Mouse (Mus musculus): ENCODE data around the gene Thap8.

Thap8 gene

GRCm38 (mm10) chr7:30315559-30316529 lies 36.0 kb downstream of the Thap8 start:
- DNase-seq (ENCODE audit: low spot score in 2 of 2), result no peak

GRCm38 (mm10) chr7:30318142-30318541 lies 38.2 kb downstream of the Thap8 start:
- no peak for DNase-seq (ENCODE audit: low spot score in 2 of 2)

GRCm38 (mm10) chr7:30320946-30321345 lies 41.1 kb downstream of the Thap8 start:
- DNase-seq (ENCODE audit: low spot score in 2 of 2), result no peak

GRCm38 (mm10) chr7:30321539-30322284 lies 41.8 kb downstream of the Thap8 start, which contains the start of gene E130208F15Rik:
Gene E130208F15Rik, plus strand, starts transcription at chr7:30321740.
- DNase-seq (ENCODE audit: low spot score in 2 of 2), result peak; percentile 45 to 60

GRCm38 (mm10) chr7:30322285-30322667 lies 42.4 kb downstream of the Thap8 start:
- peak; percentile 91 to 97 for DNase-seq (ENCODE audit: low spot score in 2 of 2)

GRCm38 (mm10) chr7:30322865-30323264 lies 43.0 kb downstream of the Thap8 start:
- DNase-seq (ENCODE audit: low spot score in 2 of 2), result no peak

- no peak for DNase-seq (ENCODE audit: low spot score in 2 of 2)
Observed at GRCm38 (mm10) chr7:30323795-30324194, 43.9 kb downstream of the Thap8 start, which contains the start of gene Sdhaf1. Gene Sdhaf1, minus strand, starts transcription at chr7:30323895.

GRCm38 (mm10) chr7:30324300-30324944 lies 44.5 kb downstream of the Thap8 start:
- no peak for DNase-seq (ENCODE audit: low spot score in 2 of 2)

- DNase-seq (ENCODE audit: low spot score in 2 of 2), result no peak
Observed at GRCm38 (mm10) chr7:30325364-30325763, 45.5 kb downstream of the Thap8 start.

- no peak for DNase-seq (ENCODE audit: low spot score in 2 of 2)
Observed at GRCm38 (mm10) chr7:30326427-30326826, 46.5 kb downstream of the Thap8 start.

GRCm38 (mm10) chr7:30327140-30327539 lies 47.2 kb downstream of the Thap8 start:
- no peak for DNase-seq (ENCODE audit: low spot score in 2 of 2)

- no peak for DNase-seq (ENCODE audit: low spot score in 2 of 2)
Observed at GRCm38 (mm10) chr7:30328379-30328778, 48.5 kb downstream of the Thap8 start.

GRCm38 (mm10) chr7:30331887-30332286 lies 52.0 kb downstream of the Thap8 start:
- no peak for DNase-seq (ENCODE audit: low spot score in 2 of 2)

- no peak for DNase-seq (ENCODE audit: low spot score in 2 of 2)
Observed at GRCm38 (mm10) chr7:30332622-30333259, 52.8 kb downstream of the Thap8 start.

GRCm38 (mm10) chr7:30333436-30333835 lies 53.5 kb downstream of the Thap8 start:
- DNase-seq (ENCODE audit: low spot score in 2 of 2), result no peak

GRCm38 (mm10) chr7:30334563-30334962 lies 54.7 kb downstream of the Thap8 start:
- no peak for DNase-seq (ENCODE audit: low spot score in 2 of 2)

- DNase-seq (ENCODE audit: low spot score in 2 of 2), result no peak
Observed at GRCm38 (mm10) chr7:30335688-30336087, 55.8 kb downstream of the Thap8 start.

- peak; percentile 53 to 56 for DNase-seq (ENCODE audit: low spot score in 2 of 2)
Observed at GRCm38 (mm10) chr7:30336384-30336783, 56.5 kb downstream of the Thap8 start.

GRCm38 (mm10) chr7:30339432-30340109 lies 59.7 kb downstream of the Thap8 start:
- DNase-seq (ENCODE audit: low spot score in 2 of 2), result no peak
